Mouse (Mus musculus) thymus, adult 2 months (tissue): ENCODE measurements around the gene Ganc.

Experiments used
- CTCF ChIP-seq: fragments of 200-500 bp; IDR thresholded peaks from 2 replicates; pipeline ENCODE4 v1.5.1; 2012; ENCODE audit warnings: mild to moderate bottlenecking, control low read depth, low read length, moderate library complexity, borderline replicate concordance; ENCODE audit not compliant: control insufficient read depth, poor library complexity, insufficient read depth; ENCODE audit errors: extremely low read depth
- POLR2A ChIP-seq: fragments of 200-500 bp; IDR thresholded peaks from 2 replicates; pipeline ENCODE4 v1.6.1; 2012; ENCODE audit warnings: mild to moderate bottlenecking, low read length, control low read depth, moderate library complexity; ENCODE audit not compliant: control insufficient read depth, poor library complexity, insufficient read depth; ENCODE audit errors: extremely low read depth

- no peak for TF ChIP-seq CTCF
- no peak for TF ChIP-seq POLR2A
Measured at GRCm38 (mm10) chr2:120389376-120389775, 14.3 kb upstream of the Ganc start.
